Mouse (Mus musculus) liver, embryonic 14.5 days (tissue): ENCODE data around the gene Olfr304.

Source experiments
- CTCF ChIP-seq: IDR thresholded peaks from 2 replicates; pipeline ENCODE4 v1.5.1; 2016; ENCODE audit warnings: antibody characterized with exemption, low read depth, control low read depth
- EP300 ChIP-seq: IDR thresholded peaks from 2 replicates; pipeline ENCODE4 v1.6.1; 2016; ENCODE audit warnings: antibody characterized with exemption, low read depth

DNA sequence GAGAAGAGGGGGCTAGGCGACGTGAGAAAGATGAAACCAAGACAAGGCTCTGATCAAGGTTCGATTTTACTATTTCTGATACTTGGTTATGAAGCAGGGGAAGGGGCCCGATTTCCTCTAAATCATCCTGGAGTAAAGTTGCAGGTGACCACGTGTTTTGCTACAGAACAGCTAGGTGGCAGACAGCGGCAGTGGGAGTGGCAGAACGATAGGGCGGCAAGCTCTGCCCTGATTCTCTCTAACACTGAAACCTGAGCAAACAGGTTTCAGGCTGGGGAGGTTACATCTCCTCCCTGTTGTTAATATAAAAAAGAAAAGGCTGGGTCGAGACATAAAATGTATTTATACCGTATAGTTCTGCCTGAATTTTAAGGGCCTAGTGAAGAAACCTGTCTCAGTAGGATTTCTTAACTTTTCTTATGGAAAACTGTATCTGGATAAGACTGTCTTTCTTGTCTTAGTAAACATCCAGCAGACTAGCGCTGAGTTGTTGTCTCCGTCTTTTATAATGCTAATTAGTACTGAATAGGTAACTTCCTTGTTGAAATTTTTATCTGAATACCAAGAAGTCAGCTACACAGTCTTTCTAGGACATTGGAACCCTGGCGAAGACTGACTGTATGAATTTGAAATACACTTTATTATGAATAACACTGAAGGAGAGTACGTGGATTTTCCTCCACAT, 43.4 kb downstream of the Olfr304 start:
- TF ChIP-seq EP300 (no peak), CTCF (no peak)
